Mouse (Mus musculus) megakaryocyte, embryonic 14.5 days (primary cell): Measurements from ENCODE around the gene Mak.

Experiments used
- FLI1 ChIP-seq: IDR thresholded peaks from 2 replicates; pipeline ENCODE4 v1.6.1; 2012; ENCODE audit warnings: low read length, inconsistent platforms, mixed read lengths
- GATA1 ChIP-seq: IDR thresholded peaks from 3 replicates; pipeline ENCODE4 v1.6.1; 2012; ENCODE audit warnings: mixed read lengths, low read length, inconsistent platforms, borderline replicate concordance

GRCm38 (mm10) chr13:40979321-40979720, 100.2 kb downstream of the Mak start:
- TF ChIP-seq GATA1, result no peak
- no peak for TF ChIP-seq FLI1
